In genomic region chr14:40885225-40885624, GRCm38 (mm10) we compare ENCODE assay signal across 11 mouse cellular contexts. TPM values are rescaled to one million over a fixed set of nuclear protein-coding genes. Genes with fewer than 3 reads are reported as not detected.
DNase-seq lines count a peak whose midpoint lies in the region; ATAC-seq and TF ChIP-seq lines count a peak whose summit lies in the region.
"Had no signal": no experiment of that assay in that cellular context is flagged by ENCODE, and none has a peak within 500 bp of the region (broad histone marks: within the 10 kb centered on the region; RNA-seq: fewer than 3 reads in every experiment).

No protein-coding gene starts in this region.

- TF ChIP-seq POLR2A in brain, embryonic 14.5 days (IDR thresholded peaks at IDR 0.05; ENCODE audit: borderline replicate concordance, extremely low read depth, insufficient read depth, insufficient read length, poor library complexity, severe bottlenecking), result no peak
- no peak for TF ChIP-seq POLR2A in thymus, adult 2 months (IDR thresholded peaks at IDR 0.05; ENCODE audit: control insufficient read depth, extremely low read depth, insufficient read depth, low read length, poor library complexity)

- peak; percentile 27 for DNase-seq in adrenal gland, postnatal 14 days
- DNase-seq in adrenal gland, postnatal 4 days (ENCODE audit: low spot score in 2 of 2), result no peak
- DNase-seq in heart, postnatal 4 days, result no peak
- DNase-seq in brain, embryonic 14.5 days (ENCODE audit: low read depth), result peak; percentile 25
- peak; percentile 24 for DNase-seq in lung, postnatal 10 days
- DNase-seq in thymus, adult 2 months, result no peak
- no peak for DNase-seq in layer of hippocampus, postnatal 14 days (ENCODE audit: low spot score in 2 of 2)
- DNase-seq: cerebellum, adult 11-12 months; kidney, postnatal 25 days had no signal

- H3K36me3 ChIP-seq in heart, embryonic 16.5 days (ENCODE audit: control insufficient read depth, insufficient read depth), result no peaks in the 10 kb centered on the region
- no peaks in the 10 kb centered on the region for H3K36me3 ChIP-seq in thymus, adult 2 months (ENCODE audit: control insufficient read depth, insufficient read depth, low read length)

- no peaks in the 10 kb centered on the region for H3K9me3 ChIP-seq in heart, embryonic 16.5 days (replicated peaks; ENCODE audit: control insufficient read depth, low read length)

- no peak for TF ChIP-seq CTCF in brain, embryonic 14.5 days (IDR thresholded peaks at IDR 0.05; ENCODE audit: borderline replicate concordance, extremely low read depth, insufficient read depth, insufficient read length)
- no peak for TF ChIP-seq CTCF in thymus, adult 2 months (IDR thresholded peaks at IDR 0.05; ENCODE audit: borderline replicate concordance, control insufficient read depth, extremely low read depth, insufficient read depth, low read length, poor library complexity)

- peaks cover 15% of the 10 kb centered on the region for H3K4me1 ChIP-seq in heart, embryonic 16.5 days (ENCODE audit: control insufficient read depth, insufficient read depth, low read length)
- H3K4me1 ChIP-seq in thymus, adult 2 months (replicated peaks; ENCODE audit: control insufficient read depth, insufficient read depth, low read length), result no peaks in the 10 kb centered on the region

- H3K27ac ChIP-seq in heart, embryonic 16.5 days (ENCODE audit: low read length), result no peak overlapping the region
- H3K27ac ChIP-seq in thymus, adult 2 months (ENCODE audit: control insufficient read depth, insufficient read depth, low read length), result no peak overlapping the region
- H3K27ac ChIP-seq: liver, embryonic 14.5 days had no signal

- 0 out of 2 replicates have a peak, but pooled peaks have one; percentile 30 for ATAC-seq in heart, embryonic 16.5 days (replicated peaks; ENCODE audit: extremely low read depth, insufficient read depth, low FRiP score)

- H3K4me3 ChIP-seq in heart, embryonic 16.5 days (ENCODE audit: low read length), result no peak overlapping the region
- no peak overlapping the region for H3K4me3 ChIP-seq in thymus, adult 2 months (ENCODE audit: control insufficient read depth, insufficient read depth, low read length)

- WGBS in heart, embryonic 16.5 days, result 26% methylated on average over 4 of the region's 4 CpGs
- WGBS in thymus, adult 2 months, result 81% methylated on average over 4 of the region's 4 CpGs

- H3K4me2 ChIP-seq in heart, embryonic 16.5 days (ENCODE audit: low read depth, low read length), result peak overlapping the region; percentile 31; the same call in 1 of the 2 replicates

- H3K27me3 ChIP-seq in heart, embryonic 16.5 days (ENCODE audit: control insufficient read depth, insufficient read depth, low read length), result no peaks in the 10 kb centered on the region
- H3K27me3 ChIP-seq in thymus, adult 2 months (ENCODE audit: control insufficient read depth, insufficient read depth, low read length), result no peaks in the 10 kb centered on the region

- no peak overlapping the region for H3K9ac ChIP-seq in heart, embryonic 16.5 days (ENCODE audit: low read length)
- H3K9ac ChIP-seq: liver, embryonic 14.5 days had no signal

RNA-seq across cellular contexts. Expression of gene Sh2d4b, which starts 7.8 kb away (rescaled TPM):
- 1.4 and 3.0 TPM in 2 replicates for total RNA-seq in adrenal gland, postnatal 14 days (2021)
- 1 to 10 TPM; 3.4 to 3.6 TPM for total RNA-seq in adrenal gland, postnatal 4 days (2021)
- 2.5 and 4.3 TPM in 2 replicates for polyA plus RNA-seq in heart, embryonic 16.5 days (2015; fragmentation: Nextera tagmentation; extraction: Ambion mirVana)
- 1 to 10 TPM; 1.5 to 1.6 TPM for total RNA-seq in heart, postnatal 4 days (2021)
- polyA plus RNA-seq in brain, embryonic 14.5 days (2012; rRNA removed), result 2.2 and 4.1 TPM in 2 replicates
- polyA plus RNA-seq in thymus, adult 2 months (2012; rRNA removed), result 5.4 and 7.0 TPM in 2 replicates
- total RNA-seq in layer of hippocampus, postnatal 14 days (2021), result 1 to 10 TPM; 1.5 to 3.4 TPM

Comparison
In these comparisons a context has a peak if more than half of its experiments do, and no peak if none do; other contexts are left out.
1. DNase-seq: peak in adrenal gland, postnatal 14 days (single experiment), brain, embryonic 14.5 days (single experiment) and lung, postnatal 10 days (single experiment); none in adrenal gland, postnatal 4 days (0 of 2), heart, postnatal 4 days (single experiment), thymus, adult 2 months (single experiment) and layer of hippocampus, postnatal 14 days (0 of 2).